Mouse (Mus musculus): ENCODE measurements around the gene Slc9a3r2.

DNA sequence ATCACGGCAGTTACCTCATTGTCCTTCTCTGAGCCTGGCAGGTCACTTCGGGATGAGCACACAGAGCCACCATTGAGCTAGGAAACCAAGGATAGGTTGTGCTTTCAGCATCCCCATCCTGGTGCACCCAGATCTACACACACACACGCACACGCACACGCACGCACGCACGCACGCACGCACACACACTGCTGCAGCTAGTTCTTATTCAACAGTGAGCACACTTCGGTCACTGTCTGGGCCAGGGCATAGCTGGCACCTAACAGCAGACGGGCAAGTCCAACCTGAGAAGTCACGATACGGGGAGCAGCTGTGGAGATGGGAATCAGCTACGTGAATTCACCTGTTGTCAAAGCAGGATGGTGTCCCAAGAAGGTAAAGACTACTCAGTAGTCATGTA lies 9.5 kb downstream of the Slc9a3r2 start:
- TF ChIP-seq POLR2A (IDR thresholded peaks at IDR 0.05; ENCODE audit: insufficient read length, low read depth) (no peak), POLR2AphosphoS2 (IDR thresholded peaks at IDR 0.05; ENCODE audit: insufficient read length, low read depth) (no peak), CEBPB (IDR thresholded peaks at IDR 0.05; ENCODE audit: insufficient read depth, poor library complexity, severe bottlenecking) (no peak), E2F4 (IDR thresholded peaks at IDR 0.05; ENCODE audit: insufficient read depth) (no peak), USF1 (IDR thresholded peaks at IDR 0.05; ENCODE audit: low read depth) (no peak), MAX (IDR thresholded peaks at IDR 0.05; ENCODE audit: low read depth) (no peak), TCF3 (IDR thresholded peaks at IDR 0.05; ENCODE audit: insufficient read length, low read depth) (no peak), TCF12 (IDR thresholded peaks at IDR 0.05; ENCODE audit: insufficient read depth, poor library complexity, severe bottlenecking) (no peak), SRF (IDR thresholded peaks at IDR 0.05; ENCODE audit: control insufficient read depth, insufficient read length, low read depth) (no peak), MYOD1 (IDR thresholded peaks at IDR 0.05; ENCODE audit: control insufficient read depth in 1 of 3, insufficient read length in 2 of 3, low read depth in 2 of 3) (no peak), MYOG (IDR thresholded peaks at IDR 0.05; ENCODE audit: control insufficient read depth in 1 of 3, insufficient read depth in 1 of 3, insufficient read length in 2 of 3, low read depth in 2 of 3) (no peak), REST (IDR thresholded peaks at IDR 0.05; ENCODE audit: insufficient read depth, insufficient read length) (no peak)

Data from myocyte (in vitro differentiated cells).